Mouse (Mus musculus) small intestine, adult 2 months (tissue): ENCODE results near the gene Ggt6. TPM values are rescaled to one million over a fixed set of nuclear protein-coding genes. Genes with fewer than 3 reads are reported as not detected.

Experiments
- H3K27ac ChIP-seq: fragments of 200-500 bp; 2 replicates; pipeline ENCODE4 v1.5.1; 2012; ENCODE audit warnings: low read depth, low read length, control low read depth, inconsistent platforms; ENCODE audit not compliant: insufficient read depth
- H3K27me3 ChIP-seq: fragments of 200-500 bp; 2 replicates; pipeline ENCODE4 v1.6.1; 2012; ENCODE audit warnings: mild to moderate bottlenecking, moderate library complexity, low read length, inconsistent platforms; ENCODE audit not compliant: control insufficient read depth, insufficient read depth
- H3K36me3 ChIP-seq: fragments of 200-500 bp; 2 replicates; pipeline ENCODE4 v1.6.1; 2012; ENCODE audit warnings: mild to moderate bottlenecking, low read length, control low read depth, inconsistent platforms; ENCODE audit not compliant: control insufficient read depth, insufficient read depth
- H3K4me1 ChIP-seq: fragments of 200-500 bp; 2 replicates; pipeline ENCODE4 v1.6.1; 2012; ENCODE audit warnings: low read length, inconsistent platforms, mixed read lengths; ENCODE audit not compliant: control insufficient read depth, insufficient read depth, insufficient read length
- H3K4me3 ChIP-seq: fragments of 200-500 bp; 2 replicates; pipeline ENCODE4 v1.5.1; 2012; ENCODE audit warnings: low read depth, mild to moderate bottlenecking, control low read depth, inconsistent platforms, low read length, moderate library complexity
- CTCF ChIP-seq: fragments of 200-500 bp; IDR thresholded peaks from 2 replicates; pipeline ENCODE4 v1.5.1; 2012; ENCODE audit warnings: low read depth, mild to moderate bottlenecking, control low read depth, inconsistent platforms, low read length, moderate library complexity, mixed read lengths; ENCODE audit not compliant: insufficient replicate concordance, insufficient read length; ENCODE audit errors: extremely low read depth
- POLR2A ChIP-seq: fragments of 200-500 bp; IDR thresholded peaks from 2 replicates; pipeline ENCODE4 v1.6.1; 2012; ENCODE audit warnings: low read depth, mild to moderate bottlenecking, control low read depth, inconsistent platforms, low read length, moderate library complexity
- WGBS: fragments of 180-500 bp; shearing (Covaris S2); methylation state at CpG from one replicate; pipeline ENCODE4 v1.1.7; 2018; 5-methylcytosine and 5-hydroxymethylcytosine counted together
- polyA plus RNA-seq: library from polyadenylated mRNA; depleted of rRNA; stranded (reverse); fragments of >200 nt; gene quantifications from 2 replicates; pipeline ENCODE4 v1.2.3, GENCODE M21; 2012

Ggt6 gene
- polyA plus RNA-seq, 1 experiment = 60.1 TPM

- WGBS = 25% methylated on average over 5 of the region's 5 CpGs
These were observed 33.9 kb downstream of the Ggt6 start for GRCm38 (mm10) chr11:72469217-72469616.

GRCm38 (mm10) chr11:72470004-72470403 is 34.7 kb downstream of the Ggt6 start:
- peaks cover 54% of the 10 kb centered on the region for H3K4me1 ChIP-seq
- H3K27ac ChIP-seq = no peak overlapping the region
- H3K36me3 ChIP-seq = no peaks in the 10 kb centered on the region
- H3K4me3 ChIP-seq = no peak overlapping the region
- WGBS = 70% methylated on average over 4 of the region's 4 CpGs
- H3K27me3 ChIP-seq = no peaks in the 10 kb centered on the region
- TF ChIP-seq POLR2A = no peak
- no peak for TF ChIP-seq CTCF

More at GRCm38 (mm10) chr11:72469217-72469616, 33.9 kb downstream of the Ggt6 start:
- no peak for TF ChIP-seq POLR2A
- TF ChIP-seq CTCF = no peak
- Histone ChIP-seq H3K4me3 (no peak overlapping the region), H3K4me1 (peaks cover 48% of the 10 kb centered on the region), H3K36me3 (no peaks in the 10 kb centered on the region), H3K27me3 (no peaks in the 10 kb centered on the region), H3K27ac (peak overlapping the region; percentile 44; the same call in 1 of the 2 replicates)

GRCm38 (mm10) chr11:72471381-72471780 is 36.1 kb downstream of the Ggt6 start:
- TF ChIP-seq POLR2A (no peak), CTCF (no peak)
- no peaks in the 10 kb centered on the region for H3K27me3 ChIP-seq
- WGBS = 84% methylated on average over 6 of the region's 6 CpGs
- H3K4me3 ChIP-seq = no peak overlapping the region
- H3K4me1 ChIP-seq = peaks cover 62% of the 10 kb centered on the region
- no peak overlapping the region for H3K27ac ChIP-seq
- H3K36me3 ChIP-seq = no peaks in the 10 kb centered on the region

- Histone ChIP-seq H3K4me3 (no peak overlapping the region), H3K4me1 (peaks cover 45% of the 10 kb centered on the region), H3K27ac (peak overlapping the region; percentile 89), H3K36me3 (no peaks in the 10 kb centered on the region), H3K27me3 (no peaks in the 10 kb centered on the region)
- WGBS = 68% methylated on average over 4 of the region's 4 CpGs
- TF ChIP-seq CTCF (no peak), POLR2A (no peak)
These were observed 38.2 kb downstream of the Ggt6 start for GRCm38 (mm10) chr11:72473540-72473939.

- H3K27me3 ChIP-seq = no peaks in the 10 kb centered on the region
- peak overlapping the region; percentile 12; the same call in 1 of the 2 replicates for H3K4me3 ChIP-seq
- no peaks in the 10 kb centered on the region for H3K36me3 ChIP-seq
- peak overlapping the region; percentile 89 for H3K27ac ChIP-seq
- TF ChIP-seq POLR2A = no peak
- TF ChIP-seq CTCF = no peak
- peaks cover 38% of the 10 kb centered on the region for H3K4me1 ChIP-seq
- WGBS = 42% methylated on average over 3 of the region's 3 CpGs
These were observed 39.6 kb downstream of the Ggt6 start for GRCm38 (mm10) chr11:72474926-72475325.

- 71% methylated on average over 7 of the region's 7 CpGs for WGBS
These were observed 40.1 kb downstream of the Ggt6 start for GRCm38 (mm10) chr11:72475408-72475807.

GRCm38 (mm10) chr11:72476074-72476625 is 40.8 kb downstream of the Ggt6 start:
- H3K4me1 ChIP-seq = peaks cover 35% of the 10 kb centered on the region
- H3K27ac ChIP-seq = peak overlapping the region; percentile 84
- WGBS = 71% methylated on average over 7 of the region's 7 CpGs
- H3K4me3 ChIP-seq = no peak overlapping the region
- no peaks in the 10 kb centered on the region for H3K36me3 ChIP-seq
- H3K27me3 ChIP-seq = no peaks in the 10 kb centered on the region
- no peak for TF ChIP-seq CTCF
- peak; percentile 22; the same call in 1 of the 2 replicates for TF ChIP-seq POLR2A

More at GRCm38 (mm10) chr11:72475408-72475807, 40.1 kb downstream of the Ggt6 start:
- TF ChIP-seq POLR2A = no peak
- TF ChIP-seq CTCF = no peak
- Histone ChIP-seq H3K36me3 (no peaks in the 10 kb centered on the region), H3K4me1 (peaks cover 35% of the 10 kb centered on the region), H3K27ac (peak overlapping the region; percentile 84), H3K4me3 (no peak overlapping the region), H3K27me3 (no peaks in the 10 kb centered on the region)
